ENCODE assay signal across 8 mouse cellular contexts in genomic region chr6:91156554-91157236, GRCm38 (mm10). TPM values are rescaled to one million over a fixed set of nuclear protein-coding genes. Genes with fewer than 3 reads are reported as not detected.
DNase-seq lines count a peak whose midpoint lies in the region; ATAC-seq and TF ChIP-seq lines count a peak whose summit lies in the region.

TSS of gene Hdac11 (plus strand) at chr6:91156665.

- H3K9ac ChIP-seq in embryonic facial prominence, embryonic 15.5 days, result peak within 1 kb of the TSS; percentile 54
- H3K9ac ChIP-seq in limb, embryonic 14.5 days (ENCODE audit: low read depth, low read length, severe bottlenecking), result peak within 1 kb of the TSS; percentile 71
- peak within 1 kb of the TSS; percentile 79 for H3K9ac ChIP-seq in midbrain, postnatal 0 days (replicated peaks; ENCODE audit: low read length, poor library complexity, severe bottlenecking)

- H3K27me3 ChIP-seq in embryonic facial prominence, embryonic 15.5 days, result no peaks in the 10 kb centered on the region
- H3K27me3 ChIP-seq in limb, embryonic 14.5 days (ENCODE audit: control insufficient read depth, insufficient read depth, low read length), result no peaks in the 10 kb centered on the region
- H3K27me3 ChIP-seq in midbrain, postnatal 0 days (ENCODE audit: insufficient read depth, low read length), result no peaks in the 10 kb centered on the region

- TF ChIP-seq CTCF in bone marrow, adult 2 months (IDR thresholded peaks at IDR 0.05; ENCODE audit: control insufficient read depth, insufficient read depth, low read length), result no peak
- 0 out of 2 replicates have a peak, but pooled peaks have one; percentile 8 for TF ChIP-seq CTCF in midbrain, postnatal 0 days (IDR thresholded peaks at IDR 0.05)

- WGBS in bone marrow, adult 2 months, result 1% methylated on average over 42 of the region's 42 CpGs
- under 1% methylated on average over 39 of the region's 42 CpGs for WGBS in embryonic facial prominence, embryonic 15.5 days
- WGBS in limb, embryonic 14.5 days, result under 1% methylated on average over 37 of the region's 42 CpGs
- under 1% methylated on average over 27 of the region's 42 CpGs for WGBS in midbrain, postnatal 0 days

- 0 out of 2 replicates have a peak, but pooled peaks cover 4% of the 10 kb centered on the region for H3K36me3 ChIP-seq in embryonic facial prominence, embryonic 15.5 days
- 0 out of 2 replicates have a peak, but pooled peaks cover 3% of the 10 kb centered on the region for H3K36me3 ChIP-seq in limb, embryonic 14.5 days (ENCODE audit: control insufficient read depth, insufficient read depth, low read length)
- H3K36me3 ChIP-seq in midbrain, postnatal 0 days (ENCODE audit: insufficient read depth, low read length), result no peaks in the 10 kb centered on the region

- H3K4me2 ChIP-seq in embryonic facial prominence, embryonic 15.5 days (replicated peaks), result peak within 1 kb of the TSS; percentile 84
- H3K4me2 ChIP-seq in limb, embryonic 14.5 days (replicated peaks; ENCODE audit: low read depth, low read length, severe bottlenecking), result peak within 1 kb of the TSS; percentile 72
- H3K4me2 ChIP-seq in midbrain, postnatal 0 days (ENCODE audit: low read depth, low read length, poor library complexity, severe bottlenecking), result peak within 1 kb of the TSS; percentile 76

- peak within 1 kb of the TSS; percentile 63 for H3K4me3 ChIP-seq in bone marrow, adult 2 months (replicated peaks; ENCODE audit: control insufficient read depth, low read depth, low read length)
- peak within 1 kb of the TSS; percentile 66 for H3K4me3 ChIP-seq in embryonic facial prominence, embryonic 15.5 days (replicated peaks)
- peak within 1 kb of the TSS; percentile 64 for H3K4me3 ChIP-seq in limb, embryonic 14.5 days (replicated peaks; ENCODE audit: low read length)
- peak within 1 kb of the TSS; percentile 46 for H3K4me3 ChIP-seq in midbrain, postnatal 0 days (ENCODE audit: low read depth, low read length)

- peak; percentile 43; the same call in 1 of the 2 replicates for TF ChIP-seq POLR2A in bone marrow, adult 2 months (IDR thresholded peaks at IDR 0.05; ENCODE audit: borderline replicate concordance, control insufficient read depth, low read depth, low read length)
- TF ChIP-seq POLR2A in limb, embryonic 14.5 days (IDR thresholded peaks at IDR 0.05; ENCODE audit: borderline replicate concordance, extremely low read depth, insufficient read depth, insufficient read length), result 0 out of 2 replicates have a peak, but pooled peaks have one; percentile 64

- H3K4me1 ChIP-seq in bone marrow, adult 2 months (ENCODE audit: control insufficient read depth, insufficient read depth, low read length), result peaks cover 5% of the 10 kb centered on the region
- peaks cover 71% of the 10 kb centered on the region for H3K4me1 ChIP-seq in embryonic facial prominence, embryonic 15.5 days
- H3K4me1 ChIP-seq in limb, embryonic 14.5 days (ENCODE audit: control insufficient read depth, insufficient read depth, low read length), result peaks cover 42% of the 10 kb centered on the region
- H3K4me1 ChIP-seq in midbrain, postnatal 0 days (ENCODE audit: insufficient read depth, low read length), result peaks cover 59% of the 10 kb centered on the region

- no peak within 1 kb of the TSS for H3K27ac ChIP-seq in bone marrow, adult 2 months (ENCODE audit: control insufficient read depth, insufficient read depth, low read depth, low read length, poor library complexity)
- H3K27ac ChIP-seq in embryonic facial prominence, embryonic 15.5 days (replicated peaks), result peak within 1 kb of the TSS; percentile 83
- peak within 1 kb of the TSS; percentile 82 for H3K27ac ChIP-seq in limb, embryonic 14.5 days (replicated peaks; ENCODE audit: low read depth, low read length)
- H3K27ac ChIP-seq in midbrain, postnatal 0 days (ENCODE audit: low read depth, low read length), result peak within 1 kb of the TSS; percentile 98

- H3K9me3 ChIP-seq in embryonic facial prominence, embryonic 15.5 days (replicated peaks), result no peaks in the 10 kb centered on the region
- H3K9me3 ChIP-seq in limb, embryonic 14.5 days (ENCODE audit: control insufficient read depth, low read length), result no peaks in the 10 kb centered on the region
- no peaks in the 10 kb centered on the region for H3K9me3 ChIP-seq in midbrain, postnatal 0 days (ENCODE audit: low read length)

- peak; percentile 92 for ATAC-seq in embryonic facial prominence, embryonic 15.5 days (ENCODE audit: insufficient number of reproducible peaks, low FRiP score, low TSS enrichment, low read depth)
- ATAC-seq in limb, embryonic 14.5 days (ENCODE audit: low FRiP score, low read depth), result peak; percentile 95
- ATAC-seq in midbrain, postnatal 0 days (ENCODE audit: low FRiP score), result peak; percentile 84

- peak; percentile 77 for DNase-seq in 3T3-L1 (ENCODE audit: low read depth, low spot score)
- peak; percentile 77 for DNase-seq in heart, adult 8-10 months (ENCODE audit: low spot score)
- peak; percentile 95 for DNase-seq in kidney, adult 9 months
- peak; percentile 89 for DNase-seq in limb, embryonic 14.5 days (ENCODE audit: low spot score)
- DNase-seq in midbrain, postnatal 0 days (ENCODE audit: low spot score), result peak; percentile 96
- DNase-seq in spleen, postnatal 14 days (ENCODE audit: low spot score in 2 of 2), result peak; percentile 78 to 80

RNA-seq across cellular contexts. Expression of gene Hdac11, which starts in this region (rescaled TPM):
- 5.9 and 7.6 TPM in 2 replicates for polyA plus RNA-seq in bone marrow, adult 2 months (2011; ENCODE audit: insufficient read depth, insufficient read length, low replicate concordance, missing spikeins)
- 12.2 and 14.1 TPM in 2 replicates for polyA plus RNA-seq in embryonic facial prominence, embryonic 15.5 days (2015; fragmentation: Nextera tagmentation; extraction: Ambion mirVana)
- total RNA-seq in heart, adult 8-10 months (2022), result 10 to 100 TPM; 20.1 to 24.7 (median 23.3) TPM
- polyA plus RNA-seq in limb, embryonic 14.5 days (2012; rRNA removed), result 43.9 and 46.0 TPM in 2 replicates
- polyA plus RNA-seq in limb, embryonic 14.5 days (2014; fragmentation: Nextera tagmentation; extraction: Ambion mirVana), result 18.1 and 18.5 TPM in 2 replicates
- 104 and 121 TPM in 2 replicates for total RNA-seq in midbrain, postnatal 0 days (2014; rRNA removed)
- 55.2 and 59.1 TPM in 2 replicates for polyA plus RNA-seq in midbrain, postnatal 0 days (2015; fragmentation: Nextera tagmentation; extraction: Ambion mirVana)
